Mouse (Mus musculus): ENCODE measurements at regions not wholly inside any gene's neighbourhood (a gene's known extent, or its start where the extent isn't known, plus 50 kb on each side); places are given as distances from the start of the nearest gene placed in this dataset.
"Not testable (repeated sequence)": the region's sequence is repeated elsewhere in the genome, so short reads cannot be mapped to it uniquely, and the experiment has no call there.

- WGBS: 69% methylated on average over 3 of the region's 3 CpGs
- peaks cover 17% of the 10 kb centered on the region for H3K4me1 ChIP-seq
Observed at GRCm38 (mm10) chr12:8398852-8399251, 85.6 kb downstream of the Hs1bp3 start.

DNA sequence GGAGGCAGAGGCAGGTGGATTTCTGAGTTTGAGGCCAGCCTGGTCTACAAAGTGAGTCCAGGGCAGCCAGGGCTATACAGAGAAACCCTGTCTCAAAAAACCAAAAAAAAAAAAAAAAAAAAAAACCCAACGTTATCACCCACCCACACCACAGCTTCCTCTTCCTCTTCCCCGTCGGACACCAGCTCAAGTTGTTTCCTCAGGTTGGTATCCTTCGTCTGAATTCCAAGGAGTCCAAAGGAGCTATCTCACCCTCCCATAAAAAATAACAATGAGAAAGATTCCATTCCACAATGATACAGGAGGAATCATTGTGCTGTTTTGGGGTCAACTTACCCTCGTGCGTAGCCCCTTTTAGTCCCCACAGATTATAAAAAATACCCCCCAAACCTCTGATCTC is 83.2 kb downstream of the Hs1bp3 start:
- not testable (repeated sequence) for H3K36me3 ChIP-seq; H3K4me1 ChIP-seq; H3K4me3 ChIP-seq; H3K9me3 ChIP-seq; DNase-seq (ENCODE audit: low spot score); H3K27me3 ChIP-seq (ENCODE audit: insufficient read depth, poor library complexity, severe bottlenecking); H3K27ac ChIP-seq
- 72% methylated on average over 6 of the region's 6 CpGs for WGBS

More at GRCm38 (mm10) chr12:8398852-8399251, 85.6 kb downstream of the Hs1bp3 start:
- Histone ChIP-seq H3K27ac (no peak overlapping the region), H3K4me3 (no peak overlapping the region), H3K9me3 (no peaks in the 10 kb centered on the region), H3K36me3 (no peaks in the 10 kb centered on the region), H3K27me3 (ENCODE audit: insufficient read depth, poor library complexity, severe bottlenecking) (no peaks in the 10 kb centered on the region)
- DNase-seq (ENCODE audit: low spot score): no peak

- Histone ChIP-seq H3K9me3 (no peaks in the 10 kb centered on the region), H3K4me3 (no peak overlapping the region), H3K36me3 (no peaks in the 10 kb centered on the region), H3K27ac (peak overlapping the region; percentile 25), H3K27me3 (ENCODE audit: insufficient read depth, poor library complexity, severe bottlenecking) (no peaks in the 10 kb centered on the region), H3K4me1 (peaks cover 4% of the 10 kb centered on the region)
- 58% methylated on average over 6 of the region's 6 CpGs for WGBS
- DNase-seq (ENCODE audit: low spot score): no peak
Observed at GRCm38 (mm10) chr12:8394894-8395297, 81.7 kb downstream of the Hs1bp3 start.

- 76% methylated on average over 3 of the region's 3 CpGs for WGBS
- no peak overlapping the region for H3K4me3 ChIP-seq
- DNase-seq (ENCODE audit: low spot score): no peak
- H3K4me1 ChIP-seq: peaks cover 4% of the 10 kb centered on the region
- no peak overlapping the region for H3K27ac ChIP-seq
- no peaks in the 10 kb centered on the region for H3K9me3 ChIP-seq
- H3K27me3 ChIP-seq (ENCODE audit: insufficient read depth, poor library complexity, severe bottlenecking): no peaks in the 10 kb centered on the region
- H3K36me3 ChIP-seq: no peaks in the 10 kb centered on the region
Observed at GRCm38 (mm10) chr12:8393976-8394375, 80.7 kb downstream of the Hs1bp3 start.

Data from heart, embryonic 10.5 days (tissue).